Mouse (Mus musculus) A20 (cell line): ENCODE results near the gene Kcnn3.

Experiments used
- DNase-seq: peaks from one replicate; pipeline ENCODE4 v3.0.0-alpha.2; 2011; ENCODE audit warnings: low read depth, low spot score

Kcnn3 gene

DNA sequence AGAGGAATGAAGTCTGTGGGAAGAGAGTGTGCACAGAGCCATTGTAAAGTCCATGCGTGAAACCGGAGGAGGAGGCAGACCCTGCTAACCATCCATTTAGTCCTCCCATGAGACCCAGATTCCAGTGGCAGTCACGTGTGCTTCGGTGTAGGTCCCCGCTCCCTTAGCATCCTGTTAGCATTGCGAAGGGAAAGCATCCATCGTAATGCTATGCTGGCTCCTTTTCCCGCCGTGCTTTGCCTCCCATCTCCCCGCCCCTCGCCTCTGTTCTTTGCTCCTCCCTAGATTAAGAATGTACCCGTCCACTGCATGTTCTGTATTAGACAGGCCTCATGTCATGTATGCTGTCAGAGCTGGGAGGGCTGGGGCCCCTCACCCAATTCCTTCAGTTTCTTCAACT, 144.8 kb downstream of the Kcnn3 start:
- no peak for DNase-seq

DNA sequence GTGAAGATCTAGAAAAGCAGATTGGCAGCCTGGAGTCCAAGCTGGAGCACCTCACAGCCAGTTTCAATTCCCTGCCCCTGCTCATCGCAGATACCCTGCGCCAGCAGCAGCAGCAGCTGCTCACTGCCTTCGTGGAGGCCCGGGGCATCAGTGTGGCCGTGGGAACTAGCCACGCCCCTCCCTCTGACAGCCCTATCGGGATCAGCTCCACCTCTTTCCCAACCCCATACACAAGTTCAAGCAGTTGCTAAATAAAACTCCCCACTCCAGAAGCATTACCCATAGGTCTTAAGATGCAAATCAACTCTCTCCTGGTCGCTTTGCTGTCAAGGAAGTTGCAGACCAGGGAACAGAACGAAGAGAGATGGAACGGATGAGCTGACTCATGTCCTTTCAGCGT, 147.2 kb downstream of the Kcnn3 start:
- no peak for DNase-seq

DNA sequence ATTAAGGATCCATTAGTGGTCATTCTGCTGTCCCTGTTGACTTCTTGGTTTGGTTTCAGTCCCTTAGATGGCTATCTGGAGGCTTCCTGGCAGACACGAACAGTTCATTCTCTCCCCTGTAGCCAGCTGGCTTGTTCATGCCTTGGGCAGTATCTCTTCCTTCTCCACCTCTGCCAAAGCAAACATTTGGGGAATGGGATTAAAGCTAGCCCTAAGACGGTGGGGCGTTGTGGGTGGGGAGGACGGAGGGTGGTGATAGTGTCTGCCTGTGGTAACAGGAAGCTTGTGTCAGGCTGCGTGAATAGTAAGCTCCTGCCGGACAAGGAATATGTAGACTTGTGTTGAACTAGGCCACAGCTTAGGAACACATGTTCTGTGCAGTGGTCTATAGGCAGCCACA, 151.4 kb downstream of the Kcnn3 start:
- no peak for DNase-seq

DNA sequence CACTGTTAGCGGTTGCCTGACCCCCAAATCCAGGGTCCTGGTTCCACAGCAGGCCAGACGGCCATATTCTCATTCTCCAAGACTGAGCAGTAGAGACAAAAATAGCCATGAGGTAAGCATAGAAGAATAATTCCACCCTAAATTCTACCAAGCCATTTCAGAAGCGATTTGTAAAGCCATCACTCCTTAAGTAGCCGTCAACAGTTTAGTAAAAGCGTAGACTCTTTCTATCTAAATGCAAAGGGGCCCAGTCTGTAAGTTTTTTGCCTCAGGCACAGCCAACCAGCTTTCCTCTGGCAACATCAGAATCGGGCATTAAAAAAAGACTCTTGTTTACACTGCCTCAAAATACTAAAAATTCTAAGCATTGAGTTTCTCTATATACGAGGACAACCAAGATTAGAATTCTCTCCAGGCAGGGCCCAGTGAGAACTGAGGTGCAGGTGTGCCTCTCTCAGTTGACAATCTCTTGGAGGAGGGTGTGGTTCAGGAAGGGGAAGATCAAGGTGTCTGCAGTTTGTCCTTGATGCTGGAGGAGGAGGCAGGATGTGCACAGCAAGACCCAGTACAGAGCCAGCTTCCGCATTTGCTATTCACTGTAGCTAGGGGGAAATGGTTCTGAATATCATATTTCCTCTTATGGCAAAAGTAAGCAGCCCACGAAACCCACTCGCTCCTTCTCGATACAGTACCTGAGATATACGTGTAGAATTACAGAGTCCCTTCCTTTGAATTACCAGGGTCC, 152.8 kb downstream of the Kcnn3 start:
- DNase-seq: peak; percentile 50

DNA sequence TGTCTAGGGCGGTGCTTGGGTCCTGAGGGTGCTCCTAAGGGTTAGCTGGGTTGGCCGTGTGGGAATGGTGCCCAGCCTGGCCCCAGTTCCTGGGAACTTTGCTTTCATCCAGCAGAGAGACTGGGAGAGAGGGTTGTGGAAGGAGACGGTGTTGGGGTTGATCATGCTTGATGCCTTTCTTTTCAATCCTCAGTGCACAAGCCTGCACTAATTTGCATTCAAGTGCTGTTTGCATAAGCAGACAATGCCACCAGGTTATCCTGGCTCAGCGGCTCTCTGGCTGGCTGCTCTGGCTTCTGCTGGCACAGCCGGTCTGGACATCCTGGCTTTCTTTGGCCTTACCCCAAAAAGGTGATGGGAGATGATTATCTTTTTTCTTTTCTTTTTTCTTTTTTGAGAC, 157.7 kb downstream of the Kcnn3 start:
- DNase-seq: no peak

DNA sequence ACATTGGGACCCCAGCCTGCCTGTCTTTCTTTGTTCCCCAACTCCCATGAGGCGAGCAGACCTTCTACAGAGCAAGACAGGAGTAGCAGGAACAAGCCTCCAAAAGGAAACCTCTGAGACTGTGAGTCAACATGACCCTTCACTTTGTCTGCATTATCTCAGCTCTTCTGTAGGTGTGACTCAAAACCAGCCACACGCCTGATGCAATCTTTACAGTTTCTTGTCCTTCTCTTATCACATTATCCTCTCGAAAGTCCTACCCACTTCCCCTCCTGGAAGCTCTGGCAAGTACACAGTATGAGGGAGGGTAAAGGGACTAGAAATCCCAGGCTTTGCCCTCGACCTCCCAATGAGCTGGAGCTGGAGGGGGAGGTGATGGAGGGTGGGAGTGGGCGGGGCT, 166.1 kb downstream of the Kcnn3 start:
- no peak for DNase-seq

DNA sequence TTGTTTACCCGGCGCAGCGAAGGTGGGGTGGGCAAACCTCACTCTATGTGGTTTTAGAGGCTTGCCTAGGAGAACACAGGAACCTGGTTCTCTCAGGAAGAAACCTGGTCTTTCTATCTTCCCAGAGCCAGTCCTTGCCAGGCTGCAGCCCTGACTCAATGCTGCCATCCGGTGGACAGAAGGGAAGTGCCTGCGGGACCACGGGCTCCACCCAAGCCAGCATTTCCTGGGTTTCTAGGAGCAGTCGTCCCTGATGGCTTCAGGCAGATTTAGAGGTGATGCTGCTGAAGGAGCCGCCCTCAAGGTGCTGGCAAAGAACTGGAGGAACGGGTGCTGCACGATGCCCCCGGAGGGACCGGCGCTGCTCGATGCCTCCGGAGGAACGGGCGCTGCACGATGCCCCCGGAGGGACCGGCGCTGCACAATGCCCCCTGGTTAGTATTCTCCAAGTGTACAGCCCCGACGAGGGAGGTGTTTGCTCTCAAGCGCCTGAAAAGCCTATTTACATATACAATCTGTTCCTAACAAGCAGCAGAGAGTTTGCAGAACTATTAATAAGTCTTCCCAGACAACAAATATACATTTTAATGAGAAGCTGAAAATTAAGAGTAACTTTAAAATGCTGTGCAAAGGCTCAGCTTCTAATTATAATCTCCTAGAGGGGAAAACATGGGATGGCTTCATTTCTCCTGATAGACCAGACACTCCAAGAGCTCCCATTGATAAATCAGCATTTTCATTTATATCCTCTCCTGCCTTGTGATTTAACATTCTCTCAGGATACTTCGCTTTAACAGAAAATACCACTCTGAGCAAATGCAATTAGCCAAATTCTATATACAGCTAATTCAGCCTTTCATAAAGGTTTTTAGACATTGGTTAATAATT, 169.0 kb downstream of the Kcnn3 start:
- peak; percentile 56 for DNase-seq

DNA sequence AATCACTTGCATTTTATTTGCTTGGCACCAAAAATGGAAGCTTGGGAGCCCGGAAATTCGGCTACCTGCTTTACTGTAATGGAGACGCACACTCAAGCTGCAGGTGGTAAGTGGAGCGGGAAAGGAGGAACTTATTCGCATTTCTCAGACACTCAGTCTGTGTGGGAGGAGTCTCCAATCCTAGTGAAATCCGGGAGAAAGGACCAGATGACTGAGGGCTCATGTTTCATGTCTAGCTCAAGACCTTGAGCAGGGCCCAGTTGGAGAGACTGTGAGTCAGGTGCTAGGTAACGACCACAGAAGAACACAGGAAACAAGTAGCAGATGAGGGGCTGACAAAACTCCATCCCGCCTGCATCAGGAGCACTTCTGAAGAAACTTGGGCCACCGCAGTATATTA, 171.8 kb downstream of the Kcnn3 start:
- DNase-seq: no peak

DNA sequence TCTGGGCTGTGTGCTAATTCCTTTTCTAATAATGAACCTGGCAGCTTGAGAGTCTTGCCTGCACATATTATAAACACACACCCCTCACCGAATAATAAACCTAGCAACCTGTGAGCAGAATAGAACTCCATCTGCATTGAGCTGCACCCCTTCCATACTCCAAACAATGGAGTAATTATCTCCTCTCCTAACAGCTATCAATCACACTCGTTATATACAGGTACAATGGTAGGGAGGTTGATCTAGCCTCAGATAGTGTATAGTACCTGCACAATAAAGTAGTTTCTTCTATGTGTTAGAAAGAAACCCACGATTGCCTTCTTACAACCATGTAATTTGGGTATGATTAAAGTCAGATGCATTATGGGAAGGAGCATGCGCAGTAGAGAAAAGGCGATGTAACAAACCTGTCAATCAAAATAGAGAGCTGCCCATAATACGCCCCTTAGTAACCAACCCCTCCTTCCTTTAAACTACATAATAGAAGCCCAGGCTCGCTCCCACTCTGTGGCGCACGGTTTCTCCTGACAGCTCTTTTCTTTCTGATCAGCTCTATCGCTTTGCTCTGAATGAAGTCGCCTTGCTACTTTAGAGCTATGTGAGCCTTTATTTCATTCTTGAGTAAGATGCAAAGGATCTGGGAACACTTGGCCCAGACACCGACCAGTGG, 176.3 kb downstream of the Kcnn3 start:
- DNase-seq: no peak

DNA sequence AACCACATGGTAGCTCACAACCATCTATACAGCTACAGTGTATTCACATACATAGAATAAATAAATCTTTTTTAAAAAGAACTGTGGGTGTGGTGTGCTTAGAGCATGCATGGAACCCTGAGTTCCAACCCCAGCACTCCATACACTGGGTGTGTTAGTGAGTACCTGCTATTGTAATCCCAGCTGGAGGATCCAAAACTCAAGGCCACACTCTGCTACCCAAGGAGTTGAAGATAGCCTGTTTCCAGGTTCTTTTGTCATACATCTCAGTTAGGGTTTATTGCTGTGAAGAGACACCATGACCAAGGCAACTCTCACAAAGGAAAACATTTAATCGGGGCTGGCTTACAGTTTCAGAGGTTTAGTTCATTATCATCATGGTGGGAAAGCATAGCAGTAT, 179.0 kb downstream of the Kcnn3 start:
- no peak for DNase-seq

DNA sequence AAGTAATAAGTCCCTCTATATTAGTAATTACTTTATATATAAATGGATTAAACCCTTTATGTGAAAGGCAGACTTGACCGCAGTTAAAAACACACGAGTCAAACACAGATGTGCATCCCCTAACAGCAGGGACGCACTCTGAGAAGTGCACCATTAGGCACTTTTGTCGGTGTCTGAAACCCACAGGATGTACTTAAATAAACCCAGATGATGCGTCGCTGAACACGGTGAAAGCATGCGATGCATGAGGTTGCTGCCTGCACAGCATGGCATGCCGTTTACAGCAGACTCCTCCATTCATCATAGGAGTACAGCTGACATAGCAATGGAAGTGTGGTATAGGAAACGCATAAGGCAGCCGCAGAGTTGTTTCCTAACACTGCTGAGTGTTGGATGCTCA, 180.5 kb downstream of the Kcnn3 start:
- peak; percentile 75 for DNase-seq

DNA sequence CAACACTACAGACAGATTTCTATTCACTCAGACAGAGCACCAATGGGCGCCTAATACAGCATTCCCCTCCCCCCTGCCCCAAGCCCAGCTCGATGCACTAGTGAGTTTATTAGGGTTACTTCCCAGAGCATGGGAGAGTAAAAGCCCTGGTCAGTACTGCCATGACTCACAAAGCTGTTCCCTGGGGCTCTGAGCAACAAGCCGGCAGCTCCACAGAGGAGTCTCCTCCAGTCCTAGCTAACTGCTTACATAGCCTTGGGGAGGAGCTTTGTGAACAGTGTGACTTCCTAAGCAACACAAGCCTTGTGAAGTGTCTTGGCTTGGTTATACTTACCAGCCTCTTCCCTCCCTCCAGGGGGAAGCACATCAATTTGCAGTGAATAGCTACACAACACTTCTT, 183.6 kb downstream of the Kcnn3 start:
- DNase-seq: no peak

DNA sequence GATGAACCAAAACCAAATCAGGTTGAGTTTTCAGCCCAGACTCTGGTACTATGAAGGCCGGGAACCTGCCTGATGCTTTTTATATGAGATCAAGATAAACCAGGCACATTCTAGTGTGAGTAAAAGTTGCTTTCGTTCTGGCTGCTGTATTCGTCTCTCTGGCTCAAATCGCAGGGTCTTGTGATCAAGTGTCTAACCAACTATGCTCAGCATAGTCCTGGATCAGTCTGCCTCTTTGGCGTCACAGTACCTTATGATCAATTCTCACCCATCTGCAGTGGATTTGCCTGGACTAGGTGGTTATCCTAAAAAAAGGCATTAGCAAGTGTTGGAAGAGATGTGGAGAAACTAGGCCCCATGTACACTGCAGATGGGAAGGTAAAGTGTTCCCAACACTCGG, 184.1 kb downstream of the Kcnn3 start:
- no peak for DNase-seq

DNA sequence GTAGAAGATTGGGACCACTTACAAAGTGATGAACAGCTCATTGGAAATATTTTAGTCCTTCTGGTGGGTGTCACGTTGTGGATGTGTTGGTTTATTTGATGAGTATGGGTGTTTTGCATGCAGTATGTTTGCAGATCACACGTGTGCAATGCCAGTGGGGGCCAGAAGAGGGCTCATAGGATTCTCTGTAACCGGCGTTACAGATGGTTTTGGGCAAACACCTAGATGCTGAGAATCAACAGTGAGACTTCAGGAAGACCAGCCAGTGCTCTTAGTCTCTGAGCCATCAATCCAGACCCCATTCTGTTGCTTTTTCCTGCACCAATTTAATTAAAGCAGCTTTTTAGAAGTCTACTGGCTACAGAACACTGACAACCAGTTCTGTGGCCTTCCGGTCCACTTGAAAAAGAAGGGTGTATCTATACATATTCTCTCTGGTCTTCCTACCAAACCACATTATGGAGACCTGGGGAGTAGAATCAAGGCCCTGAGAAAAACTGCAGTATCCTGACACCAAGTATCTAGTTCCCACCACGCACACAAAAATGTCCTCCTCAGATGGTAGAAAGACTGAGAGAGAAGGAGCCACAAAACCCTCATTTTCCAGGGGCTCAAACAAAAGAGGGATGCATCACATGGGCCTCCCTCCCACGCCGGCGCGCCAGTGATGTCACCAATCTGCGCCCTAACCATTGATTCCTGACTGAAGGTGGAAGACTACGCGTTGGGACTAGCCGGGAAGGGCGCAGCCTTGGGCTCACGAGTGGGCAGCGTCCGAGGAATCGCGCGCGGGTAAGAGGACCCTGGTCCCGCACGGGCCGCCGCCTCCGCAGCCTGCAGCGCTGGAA, 194.6 kb downstream of the Kcnn3 start, which contains the start of gene Adar:
Gene Adar (plus strand): TSS at position 664 of the 848 bp plus-strand sequence.
- peak; percentile 87 for DNase-seq

DNA sequence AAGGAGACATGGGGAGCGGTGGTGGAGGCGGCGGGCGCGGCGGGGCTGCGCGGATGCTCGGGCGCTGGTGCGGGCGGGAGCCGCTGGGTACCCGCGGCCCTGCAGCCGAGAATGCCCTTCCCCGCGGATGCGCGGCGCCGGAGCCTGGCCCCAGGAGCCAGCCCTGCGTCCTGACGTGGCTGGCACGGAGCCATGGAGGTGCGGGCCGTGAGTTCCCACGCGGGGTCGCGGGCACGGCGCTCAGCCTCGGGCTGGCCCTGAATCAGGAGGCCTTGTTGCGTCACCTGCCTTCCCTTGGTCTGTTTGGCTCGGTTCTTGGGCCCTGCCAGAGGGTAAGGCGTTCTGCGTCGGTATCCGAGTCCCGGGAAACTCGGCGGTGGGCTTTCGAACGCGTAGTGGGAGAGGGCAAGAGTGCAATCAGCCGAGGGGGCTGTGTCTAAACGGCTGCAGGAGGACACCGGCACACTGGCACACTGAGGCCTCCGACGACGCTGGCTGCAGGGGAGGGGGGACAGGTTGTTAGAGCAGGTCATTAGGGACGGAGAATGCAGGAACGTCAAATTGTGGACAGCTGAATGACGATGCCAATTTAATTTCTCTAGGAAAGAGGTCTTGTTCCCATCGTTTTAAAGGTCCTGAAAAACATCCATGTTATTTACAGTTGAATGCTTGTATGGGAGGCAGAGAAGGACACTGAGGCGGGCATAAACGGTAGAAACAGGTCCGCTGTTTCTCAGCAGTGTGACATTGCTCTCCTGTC, 195.4 kb downstream of the Kcnn3 start:
- no peak for DNase-seq

DNA sequence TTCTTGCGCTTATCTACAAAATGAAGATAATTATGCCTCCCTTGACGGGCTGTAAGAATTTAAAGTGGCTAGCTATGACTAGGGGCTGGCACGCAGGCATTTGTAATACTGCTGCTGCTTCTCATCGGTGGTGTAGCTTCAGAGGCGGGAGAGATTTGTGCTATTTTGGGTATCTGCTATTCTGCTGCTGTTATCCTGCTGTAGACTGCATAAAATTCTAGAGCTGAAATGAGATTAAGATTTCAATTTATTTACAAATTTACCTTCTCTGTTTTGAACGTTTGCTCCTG, 195.9 kb downstream of the Kcnn3 start:
- no peak for DNase-seq

DNA sequence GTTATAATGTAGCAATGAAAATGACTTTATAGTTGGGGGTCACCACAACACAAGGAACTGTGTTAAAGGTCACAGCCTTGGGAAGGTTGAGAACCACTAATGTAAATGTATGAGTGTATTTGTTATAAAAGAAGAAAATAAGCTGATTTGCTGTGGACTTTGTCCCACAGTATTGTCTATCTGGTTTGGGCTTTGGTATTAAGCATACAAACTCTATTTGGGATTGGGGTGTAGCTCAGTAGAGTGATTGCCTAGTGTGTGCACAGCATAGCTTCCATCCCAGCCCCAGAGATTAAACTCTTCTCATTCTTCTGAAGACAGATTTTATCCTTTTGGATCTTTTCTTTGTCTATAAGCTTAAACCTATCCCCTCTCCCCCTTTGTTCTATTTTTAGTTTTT, 202.1 kb downstream of the Kcnn3 start:
- no peak for DNase-seq

DNA sequence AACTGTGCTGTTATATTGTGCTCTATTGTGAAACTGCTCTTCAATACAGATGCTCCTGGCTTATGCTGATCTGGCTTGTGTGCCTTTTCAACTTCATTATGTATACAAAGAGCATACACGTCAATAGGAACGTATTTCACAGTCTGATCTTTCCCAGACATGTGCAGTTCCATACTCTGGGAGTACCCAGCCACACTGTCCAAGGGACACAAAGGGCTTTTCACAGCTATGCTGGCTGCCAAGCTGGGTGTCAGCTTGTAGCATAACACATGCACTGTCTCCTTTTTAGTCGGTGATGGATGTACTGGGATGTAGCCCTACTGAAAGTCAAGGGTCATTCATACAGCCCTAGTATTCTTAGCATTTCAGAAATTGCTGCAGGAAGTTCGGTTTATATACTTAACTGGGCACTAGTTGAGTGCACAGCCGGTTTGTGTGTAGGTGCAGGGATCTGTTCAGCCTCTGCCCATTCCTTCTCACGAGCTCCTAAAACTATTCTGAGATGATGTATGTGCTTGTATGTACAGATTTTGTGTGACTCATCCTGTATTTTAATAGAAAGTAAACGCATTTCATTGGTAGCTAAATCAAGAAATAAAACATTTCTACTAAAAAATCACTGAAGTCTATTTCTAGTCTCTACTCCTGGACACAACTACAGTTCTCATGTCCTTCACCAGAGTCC, 203.6 kb downstream of the Kcnn3 start:
- no peak for DNase-seq
